Mouse (Mus musculus): ENCODE results near the gene Ugdh. TPM values are rescaled to one million over a fixed set of nuclear protein-coding genes. Genes with fewer than 3 reads are reported as not detected.

Gene Ugdh
- total and polyA plus RNA-seq, 3 experiments: 9.5 to 31.3 TPM; not detected in 1

GRCm38 (mm10) chr5:65429441-65429840 is 6.3 kb downstream of the Ugdh start:
- TF ChIP-seq ETS1 (IDR thresholded peaks at IDR 0.05; ENCODE audit: low read depth, low read length) (no peak), JUND (IDR thresholded peaks at IDR 0.05; ENCODE audit: low read depth, low read length) (no peak), CHD2 (IDR thresholded peaks at IDR 0.05; ENCODE audit: low read length) (no peak), RCOR1 (IDR thresholded peaks at IDR 0.05; ENCODE audit: low read depth, low read length) (no peak), MEF2A (IDR thresholded peaks at IDR 0.05; ENCODE audit: extremely low read depth, insufficient replicate concordance, low read depth, low read length, poor library complexity, severe bottlenecking) (no peak), TBP (IDR thresholded peaks at IDR 0.05; ENCODE audit: low read depth, low read length) (no peak), USF1 (IDR thresholded peaks at IDR 0.05; ENCODE audit: low read depth, low read length) (no peak), USF2 (IDR thresholded peaks at IDR 0.05; ENCODE audit: borderline replicate concordance in 1 of 2, insufficient read depth in 1 of 2, low read depth in 1 of 2, low read length in 2 of 2) (no peak)
- DNase-seq (ENCODE audit: low read depth, low spot score): no peak

GRCm38 (mm10) chr5:65428321-65428720 is 7.4 kb downstream of the Ugdh start:
- DNase-seq (ENCODE audit: low read depth, low spot score): no peak
- TF ChIP-seq CHD2 (IDR thresholded peaks at IDR 0.05; ENCODE audit: low read length): no peak
- no peak for TF ChIP-seq E2F4 (IDR thresholded peaks at IDR 0.05; ENCODE audit: borderline replicate concordance, low read depth, low read length)
- no peak for TF ChIP-seq NELFE (IDR thresholded peaks at IDR 0.05; ENCODE audit: low read depth, low read length)
- no peak for TF ChIP-seq UBTF (IDR thresholded peaks at IDR 0.05; ENCODE audit: borderline replicate concordance, insufficient read depth, low read depth, low read length)
- no peak for TF ChIP-seq MEF2A (IDR thresholded peaks at IDR 0.05; ENCODE audit: extremely low read depth, insufficient replicate concordance, low read depth, low read length, poor library complexity, severe bottlenecking)
- TF ChIP-seq ELF1 (IDR thresholded peaks at IDR 0.05; ENCODE audit: low read depth, low read length): no peak
- no peak for TF ChIP-seq MAFK (IDR thresholded peaks at IDR 0.05; ENCODE audit: borderline replicate concordance, low read depth, low read length)
- no peak for TF ChIP-seq USF2 (IDR thresholded peaks at IDR 0.05; ENCODE audit: borderline replicate concordance in 1 of 2, insufficient read depth in 1 of 2, low read depth in 1 of 2, low read length in 2 of 2)
- no peak for TF ChIP-seq RCOR1 (IDR thresholded peaks at IDR 0.05; ENCODE audit: low read depth, low read length)
- no peak for TF ChIP-seq TCF12 (IDR thresholded peaks at IDR 0.05; ENCODE audit: low read depth, low read length)
- TF ChIP-seq NRF1 (IDR thresholded peaks at IDR 0.05; ENCODE audit: insufficient read depth, low read depth, low read length, poor library complexity, severe bottlenecking): no peak
- no peak for TF ChIP-seq RAD21 (IDR thresholded peaks at IDR 0.05; ENCODE audit: low read depth, low read length)
- no peak for TF ChIP-seq JUND (IDR thresholded peaks at IDR 0.05; ENCODE audit: low read depth, low read length)
- TF ChIP-seq ZKSCAN1 (IDR thresholded peaks at IDR 0.05; ENCODE audit: low read depth, low read length): no peak
- TF ChIP-seq SIN3A (IDR thresholded peaks at IDR 0.05; ENCODE audit: low read length): no peak
- Histone ChIP-seq H3K79me2 (ENCODE audit: control insufficient read depth, insufficient read depth, low read length, poor library complexity) (no peaks in the 10 kb centered on the region), H3K9me3 (replicated peaks; ENCODE audit: insufficient read depth, low read length) (no peaks in the 10 kb centered on the region), H3K4me3 (ENCODE audit: control insufficient read depth in 1 of 2, insufficient read depth in 1 of 2, low read depth in 2 of 2, low read length in 2 of 2) (no peak overlapping the region), H3K27ac (ENCODE audit: control insufficient read depth, low read depth, low read length) (no peak overlapping the region), H3K9ac (ENCODE audit: control insufficient read depth, low read depth, low read length, poor library complexity, severe bottlenecking) (no peak overlapping the region), H3K27me3 (ENCODE audit: control insufficient read depth in 1 of 2, insufficient read depth in 2 of 2, low read length in 2 of 2) (no peaks in the 10 kb centered on the region), H3K4me1 (ENCODE audit: control insufficient read depth in 1 of 2, insufficient read depth in 2 of 2, low read length in 2 of 2) (peaks cover 0 to 4% of the 10 kb centered on the region in 2 experiments; a peak in 1 of 4 replicates), H3K36me3 (ENCODE audit: control insufficient read depth in 1 of 2, insufficient read depth in 2 of 2, low read length in 2 of 2) (peaks cover 0 to 11% of the 10 kb centered on the region in 2 experiments; a peak in 2 of 4 replicates)

More at GRCm38 (mm10) chr5:65429441-65429840, 6.3 kb downstream of the Ugdh start:
- no peaks in the 10 kb centered on the region for H3K4me1 ChIP-seq (ENCODE audit: control insufficient read depth in 1 of 2, insufficient read depth in 2 of 2, low read length in 2 of 2)
- no peaks in the 10 kb centered on the region for H3K79me2 ChIP-seq (ENCODE audit: control insufficient read depth, insufficient read depth, low read length, poor library complexity)
- no peak overlapping the region for H3K4me3 ChIP-seq (ENCODE audit: control insufficient read depth in 1 of 2, insufficient read depth in 1 of 2, low read depth in 2 of 2, low read length in 2 of 2)
- H3K9ac ChIP-seq (ENCODE audit: control insufficient read depth, low read depth, low read length, poor library complexity, severe bottlenecking): no peak overlapping the region
- H3K9me3 ChIP-seq (replicated peaks; ENCODE audit: insufficient read depth, low read length): no peaks in the 10 kb centered on the region
- H3K36me3 ChIP-seq (ENCODE audit: control insufficient read depth in 1 of 2, insufficient read depth in 2 of 2, low read length in 2 of 2): 0 out of 4 replicates have a peak, but pooled peaks cover 0 to 4% of the 10 kb centered on the region in 2 experiments
- H3K27me3 ChIP-seq (ENCODE audit: control insufficient read depth in 1 of 2, insufficient read depth in 2 of 2, low read length in 2 of 2): no peaks in the 10 kb centered on the region
- no peak overlapping the region for H3K27ac ChIP-seq (ENCODE audit: control insufficient read depth, low read depth, low read length)
